ENCODE assay signal across 8 mouse cellular contexts in genomic region chr13:88820686-88821308, GRCm38 (mm10). TPM values are rescaled to one million over a fixed set of nuclear protein-coding genes. Genes with fewer than 3 reads are reported as not detected.
A peak's percentile ranks its signal among the peaks of the same experiment; 100 is the strongest.
DNase-seq lines count a peak whose midpoint lies in the region; ATAC-seq and TF ChIP-seq lines count a peak whose summit lies in the region.

No protein-coding gene starts in this region.

- H3ac ChIP-seq in myocyte (ENCODE audit: control insufficient read depth, insufficient read length) = peak overlapping the region; percentile 79

- H3K27me3 ChIP-seq in kidney, postnatal 0 days (ENCODE audit: insufficient read depth, low read length) = 0 out of 2 replicates have a peak, but pooled peaks cover 3% of the 10 kb centered on the region
- H3K27me3 ChIP-seq in hindbrain, embryonic 14.5 days (ENCODE audit: control insufficient read depth, insufficient read depth, low read length) = no peaks in the 10 kb centered on the region
- H3K27me3 ChIP-seq in myocyte (ENCODE audit: control insufficient read depth, insufficient read depth, insufficient read length) = no peaks in the 10 kb centered on the region

- H3K9ac ChIP-seq in kidney, postnatal 0 days (ENCODE audit: low read depth, low read length) = no peak overlapping the region
- peak overlapping the region; percentile 95; the same call in 1 of the 2 replicates for H3K9ac ChIP-seq in hindbrain, embryonic 14.5 days

- no peak for TF ChIP-seq POLR2A in myocyte (IDR thresholded peaks at IDR 0.05; ENCODE audit: insufficient read length, low read depth)

- peak overlapping the region; percentile 63; the same call in 1 of the 2 replicates for H3K4me3 ChIP-seq in kidney, postnatal 0 days (replicated peaks; ENCODE audit: low read depth, low read length)
- H3K4me3 ChIP-seq in hindbrain, embryonic 14.5 days (replicated peaks; ENCODE audit: low read length) = peak overlapping the region; percentile 72
- H3K4me3 ChIP-seq in myocyte = peak overlapping the region; percentile 82

- peaks cover 32% of the 10 kb centered on the region for H3K79me2 ChIP-seq in myocyte (ENCODE audit: control insufficient read depth, insufficient read depth)

- 17% methylated on average over 5 of the region's 5 CpGs for WGBS in kidney, postnatal 0 days
- 20% methylated on average over 5 of the region's 5 CpGs for WGBS in hindbrain, embryonic 14.5 days

- H3K27ac ChIP-seq in kidney, postnatal 0 days = no peak overlapping the region
- H3K27ac ChIP-seq in hindbrain, embryonic 14.5 days = no peak overlapping the region

- TF ChIP-seq CTCF in kidney, postnatal 0 days (IDR thresholded peaks at IDR 0.05; ENCODE audit: low read depth) = 0 out of 2 replicates have a peak, but pooled peaks have one; percentile 8

- ATAC-seq in kidney, postnatal 0 days (replicated peaks; ENCODE audit: low FRiP score, low read depth) = no peak
- no peak for ATAC-seq in hindbrain, embryonic 14.5 days (ENCODE audit: low FRiP score)

- no peaks in the 10 kb centered on the region for H3K9me3 ChIP-seq in kidney, postnatal 0 days (replicated peaks; ENCODE audit: low read length)
- no peaks in the 10 kb centered on the region for H3K9me3 ChIP-seq in hindbrain, embryonic 14.5 days (ENCODE audit: control insufficient read depth, low read length)

- 0 out of 2 replicates have a peak, but pooled peaks cover 4% of the 10 kb centered on the region for H3K4me1 ChIP-seq in kidney, postnatal 0 days (replicated peaks; ENCODE audit: insufficient read depth, low read length)
- H3K4me1 ChIP-seq in hindbrain, embryonic 14.5 days (replicated peaks; ENCODE audit: control insufficient read depth, insufficient read depth, low read length) = 0 out of 2 replicates have a peak, but pooled peaks cover 4% of the 10 kb centered on the region

- DNase-seq in kidney, postnatal 0 days (ENCODE audit: low spot score) = no peak
- no peak for DNase-seq in kidney, adult 8-10 months
- DNase-seq in embryo, embryonic 10.5 days (ENCODE audit: low spot score) = peak; percentile 45
- DNase-seq in hindbrain, embryonic 14.5 days (ENCODE audit: low spot score) = no peak
- no peak for DNase-seq in urinary bladder, postnatal 14 days (ENCODE audit: low spot score)
- DNase-seq in adrenal gland, adult (ENCODE audit: inconsistent age in 2 of 2, low spot score in 1 of 2) = no peak
- DNase-seq in natural killer cell, adult 2 months (ENCODE audit: low spot score in 2 of 2) = no peak

- no peaks in the 10 kb centered on the region for H3K36me3 ChIP-seq in kidney, postnatal 0 days (ENCODE audit: insufficient read depth, low read length)
- no peaks in the 10 kb centered on the region for H3K36me3 ChIP-seq in hindbrain, embryonic 14.5 days (replicated peaks; ENCODE audit: control insufficient read depth, insufficient read depth)
- no peaks in the 10 kb centered on the region for H3K36me3 ChIP-seq in myocyte (ENCODE audit: control insufficient read depth, insufficient read depth)

- peak overlapping the region; percentile 99 for H3K4me2 ChIP-seq in kidney, postnatal 0 days (ENCODE audit: low read length)
- peak overlapping the region; percentile 95 for H3K4me2 ChIP-seq in hindbrain, embryonic 14.5 days (replicated peaks)
- H3K4me2 ChIP-seq in myocyte (ENCODE audit: low read depth) = peak overlapping the region; percentile 87

TF ChIP-seq in myocyte, 11 proteins besides CTCF, POLR2A, EP300 and RAD21:
- peak in 1 of 3 experiments; percentile 15 for TF ChIP-seq MYOD1 (IDR thresholded peaks at IDR 0.05; ENCODE audit: control insufficient read depth in 1 of 3, insufficient read length in 2 of 3, low read depth in 2 of 3)
- TF ChIP-seq SRF (IDR thresholded peaks at IDR 0.05; ENCODE audit: control insufficient read depth, insufficient read length, low read depth) = no peak

RNA-seq across cellular contexts. Expression of gene Edil3, which starts 0.5 kb away (rescaled TPM):
- polyA plus RNA-seq in kidney, postnatal 0 days (2015; fragmentation: Nextera tagmentation; extraction: Ambion mirVana) = 2.0 and 2.3 TPM in 2 replicates
- 72.1 and 80.0 TPM in 2 replicates for polyA plus RNA-seq in hindbrain, embryonic 14.5 days (2014; fragmentation: Nextera tagmentation; extraction: Ambion mirVana)
- 7.4 TPM for polyA plus RNA-seq in myocyte (2012; fragmentation: generic; extraction: Trizol)
